Mouse (Mus musculus): ENCODE results near the gene Pgrmc2. TPM values are rescaled to one million over a fixed set of nuclear protein-coding genes. Genes with fewer than 3 reads are reported as not detected.

Pgrmc2 gene
- total RNA-seq, 1 experiment from 2014 or later: 55.4 TPM

Other genes starting within 250 kb of the Pgrmc2 start
- 20.4 and 24.2 TPM in 2 replicates for gene Mfsd8, start 236.2 kb downstream of the Pgrmc2 start, total RNA-seq (2021)
- gene Abhd18, start 236.1 kb downstream of the Pgrmc2 start, total RNA-seq (2021): 6.7 and 9.2 TPM in 2 replicates
- gene 1700034I23Rik, start 180.5 kb downstream of the Pgrmc2 start, total RNA-seq (2021): 0.18 TPM in 1 of 2 replicates, not detected in the other
- 37.7 and 37.9 TPM in 2 replicates for gene Larp1b, start 133.2 kb downstream of the Pgrmc2 start, total RNA-seq (2021)